Mouse (Mus musculus) neural tube, embryonic 12.5 days (tissue): ENCODE data around the gene Pou3f1. TPM values are rescaled to one million over a fixed set of nuclear protein-coding genes. Genes with fewer than 3 reads are reported as not detected.
A peak's percentile ranks its signal among the peaks of the same experiment; 100 is the strongest.
"Not testable (repeated sequence)": the region's sequence is repeated elsewhere in the genome, so short reads cannot be mapped to it uniquely, and the experiment has no call there.

Source experiments
- ATAC-seq: fragments of 200-750 bp; cut with Nextera tagmentation; 2 replicates; pipeline ENCODE4 v1.8.0; 2017; ENCODE audit warnings: low read depth, mild to moderate bottlenecking, moderate TSS enrichment, moderate library complexity; ENCODE audit not compliant: low FRiP score
- H3K27ac ChIP-seq: fragments of 300-500 bp; sonication (generic); 2 replicates; pipeline ENCODE4 v1.5.1; 2016
- H3K27me3 ChIP-seq: fragments of 300-500 bp; sonication (generic); replicated peaks from 2 replicates; pipeline ENCODE4 v1.6.1; 2016; ENCODE audit warnings: mild to moderate bottlenecking
- H3K36me3 ChIP-seq: fragments of 300-500 bp; sonication (generic); 2 replicates; pipeline ENCODE4 v1.6.1; 2016; ENCODE audit warnings: mild to moderate bottlenecking
- H3K4me1 ChIP-seq: fragments of 300-500 bp; sonication (generic); 2 replicates; pipeline ENCODE4 v1.6.1; 2016
- H3K4me2 ChIP-seq: fragments of 300-500 bp; sonication (generic); replicated peaks from 2 replicates; pipeline ENCODE4 v1.6.1; 2016; ENCODE audit warnings: mild to moderate bottlenecking
- H3K4me3 ChIP-seq: fragments of 300-500 bp; sonication (generic); 2 replicates; pipeline ENCODE4 v1.5.1; 2016
- H3K9ac ChIP-seq: fragments of 300-500 bp; sonication (generic); 2 replicates; pipeline ENCODE4 v1.6.1; 2016; ENCODE audit warnings: mild to moderate bottlenecking
- H3K9me3 ChIP-seq: fragments of 300-500 bp; sonication (generic); 2 replicates; pipeline ENCODE4 v1.6.1; 2016; ENCODE audit warnings: mild to moderate bottlenecking
- whole genome bisulfite sequencing: fragments of 180-500 bp; shearing (Covaris S2); methylation state at CpG from one replicate; pipeline ENCODE4 v1.1.7; 2016; 5-methylcytosine and 5-hydroxymethylcytosine counted together
- polyA plus RNA-seq: library from polyadenylated mRNA; unstranded; fragments of >200 nt; fragmentation: Nextera tagmentation; extraction: Ambion mirVana; gene quantifications from 2 replicates; pipeline ENCODE4 v1.2.1, GENCODE M21; 2016

The Pou3f1 gene
- polyA plus RNA-seq, 1 experiment from 2014 or later = 25.8 TPM

GRCm38 (mm10) chr4:124708200-124708517, 51.6 kb downstream of the Pou3f1 start:
- 30% methylated on average over 1 of the region's 1 CpGs for WGBS
- peak overlapping the region; percentile 55; the same call in 1 of the 2 replicates for H3K4me2 ChIP-seq
- not testable (repeated sequence) for H3K27ac ChIP-seq, H3K9ac ChIP-seq, H3K9me3 ChIP-seq, H3K36me3 ChIP-seq, ATAC-seq, H3K4me3 ChIP-seq
- peaks cover 19% of the 10 kb centered on the region for H3K27me3 ChIP-seq
- H3K4me1 ChIP-seq = peaks cover 30% of the 10 kb centered on the region

DNA sequence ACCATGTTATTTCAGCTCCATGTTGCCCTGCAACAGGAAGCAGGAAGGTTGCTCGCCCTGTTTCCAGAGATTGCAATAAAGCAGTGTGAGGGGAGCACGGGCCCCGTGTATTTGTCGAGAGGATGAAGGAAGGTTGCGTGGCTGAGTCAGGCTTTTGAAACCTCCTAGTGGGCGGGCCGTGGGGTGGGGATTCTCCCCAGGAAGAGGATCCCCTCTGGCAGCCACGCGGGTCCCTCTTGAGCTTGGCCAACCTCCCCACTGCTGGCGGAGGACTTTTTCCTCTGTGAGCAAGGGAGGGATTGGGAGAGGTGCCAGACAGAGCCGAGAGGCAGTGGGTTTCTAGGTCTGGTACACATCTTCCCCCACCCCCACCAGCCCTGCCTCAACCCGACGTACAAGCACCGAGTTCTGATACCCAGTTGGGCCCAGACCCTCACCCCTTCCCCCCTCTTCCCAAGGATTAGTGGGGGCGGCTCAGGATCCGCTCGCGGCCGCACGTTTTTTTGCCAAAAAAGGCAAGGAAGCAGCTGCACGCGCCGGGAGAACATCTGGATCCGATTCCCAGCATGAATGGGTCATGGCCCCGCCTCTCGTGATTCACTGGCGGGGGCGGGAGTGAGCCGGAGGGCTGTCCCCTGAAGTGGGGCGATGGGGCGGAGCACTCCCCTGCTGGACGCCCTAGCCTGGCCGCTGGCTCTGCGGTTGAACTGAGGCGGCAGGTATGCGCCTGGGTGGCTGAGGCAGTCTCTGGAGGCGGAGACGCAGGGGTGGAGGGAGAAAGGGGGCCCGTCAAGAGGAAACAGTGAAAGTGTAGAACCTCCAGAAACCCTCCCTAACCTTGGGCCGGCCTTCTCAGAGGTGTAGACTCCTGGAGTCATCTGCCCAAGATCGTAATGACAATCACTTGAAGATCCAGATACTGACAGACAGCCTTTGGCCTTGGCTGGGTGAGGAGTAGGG, 52.2 kb downstream of the Pou3f1 start:
- peak overlapping the region; percentile 55 for H3K4me2 ChIP-seq
- H3K36me3 ChIP-seq = no peaks in the 10 kb centered on the region
- no peaks in the 10 kb centered on the region for H3K9me3 ChIP-seq
- H3K27me3 ChIP-seq = peaks cover 19% of the 10 kb centered on the region
- no peak overlapping the region for H3K9ac ChIP-seq
- no peak overlapping the region for H3K27ac ChIP-seq
- H3K4me1 ChIP-seq = peaks cover 30% of the 10 kb centered on the region
- peak overlapping the region; percentile 27 for H3K4me3 ChIP-seq
- ATAC-seq = no peak
- 3% methylated on average over 41 of the region's 41 CpGs for WGBS

DNA sequence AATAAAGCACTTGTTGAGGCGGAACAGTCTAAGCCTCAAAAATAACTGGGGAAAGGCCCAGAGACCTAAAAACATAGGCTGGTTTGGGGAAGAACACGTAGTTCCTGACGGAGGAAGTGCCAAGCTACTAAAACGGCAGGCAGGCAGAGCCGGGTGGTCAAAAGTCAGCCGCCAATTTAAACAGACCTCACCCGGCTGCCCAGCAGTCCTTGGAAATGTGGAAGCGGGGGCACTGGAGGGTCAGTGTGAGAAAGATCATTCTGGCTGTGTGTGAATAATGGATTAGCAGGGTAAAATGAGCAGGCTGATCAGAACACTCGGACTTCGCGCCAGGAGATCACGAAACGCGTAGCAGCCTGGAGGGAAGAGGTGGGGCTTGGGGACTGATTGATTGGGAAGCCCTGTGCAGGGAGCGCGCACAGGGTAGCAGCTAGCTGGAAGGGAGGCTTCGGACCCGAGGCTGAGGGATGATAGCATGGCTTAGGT, 53.4 kb downstream of the Pou3f1 start:
- 3% methylated on average over 18 of the region's 18 CpGs for WGBS

More for the DNA sequence above, 53.4 kb downstream of the Pou3f1 start:
- no peak for ATAC-seq
- Histone ChIP-seq H3K9ac (no peak overlapping the region), H3K4me2 (peak overlapping the region; percentile 54), H3K27ac (no peak overlapping the region), H3K36me3 (no peaks in the 10 kb centered on the region), H3K4me3 (0 out of 2 replicates have a peak overlapping the region, but pooled peaks have one; percentile 9), H3K9me3 (no peaks in the 10 kb centered on the region), H3K4me1 (peaks cover 18% of the 10 kb centered on the region), H3K27me3 (peaks cover 19% of the 10 kb centered on the region)

Other genes with a start within 250 kb of the Pou3f1 start
- gene 3100002H09Rik, start 46.0 kb upstream of the Pou3f1 start, polyA plus RNA-seq = 0.84 and 1.2 TPM in 2 replicates
- 58.5 and 60.4 TPM in 2 replicates for gene Utp11, start 36.8 kb downstream of the Pou3f1 start, polyA plus RNA-seq
- 1.6 and 3.6 TPM in 2 replicates for gene Fhl3, start 43.9 kb downstream of the Pou3f1 start, polyA plus RNA-seq
- gene Sf3a3, start 58.0 kb downstream of the Pou3f1 start, polyA plus RNA-seq = 157 and 162 TPM in 2 replicates
- 26.2 and 29.7 TPM in 2 replicates for gene Inpp5b, start 85.0 kb downstream of the Pou3f1 start, polyA plus RNA-seq
- 12.9 and 14.2 TPM in 2 replicates for gene Mtf1, start 145.3 kb downstream of the Pou3f1 start, polyA plus RNA-seq
- 56.4 and 56.5 TPM in 2 replicates for gene Yrdc, start 193.9 kb downstream of the Pou3f1 start, polyA plus RNA-seq
- gene 1110065P20Rik, start 194.4 kb downstream of the Pou3f1 start, polyA plus RNA-seq = 71.6 and 77.6 TPM in 2 replicates
- gene Maneal, start 205.4 kb downstream of the Pou3f1 start, polyA plus RNA-seq = 8.2 and 10.3 TPM in 2 replicates
- 6.3 and 6.6 TPM in 2 replicates for gene Epha10, start 224.1 kb downstream of the Pou3f1 start, polyA plus RNA-seq